Mouse (Mus musculus) hindbrain, embryonic 11.5 days (tissue): ENCODE data around the gene Mstn. TPM values are rescaled to one million over a fixed set of nuclear protein-coding genes. Genes with fewer than 3 reads are reported as not detected.
A peak's percentile ranks its signal among the peaks of the same experiment; 100 is the strongest.

Source experiments
- ATAC-seq: fragments of 200-750 bp; cut with Nextera tagmentation; 2 replicates; pipeline ENCODE4 v1.8.0; 2017; ENCODE audit warnings: mild to moderate bottlenecking, moderate TSS enrichment, moderate library complexity; ENCODE audit not compliant: low FRiP score
- DNase-seq: peaks from one replicate; pipeline ENCODE4 v3.0.0-alpha.2; 2015; ENCODE audit warnings: low spot score
- H3K27ac ChIP-seq: fragments of 300-500 bp; sonication (generic); 2 replicates; pipeline ENCODE4 v1.5.1; 2014; ENCODE audit warnings: mild to moderate bottlenecking, low read depth, low read length
- H3K27me3 ChIP-seq: fragments of 300-500 bp; sonication (generic); 2 replicates; pipeline ENCODE4 v1.6.1; 2014; ENCODE audit warnings: mild to moderate bottlenecking, low read length, moderate library complexity, mixed read lengths; ENCODE audit not compliant: control insufficient read depth, insufficient read depth
- H3K36me3 ChIP-seq: fragments of 300-500 bp; sonication (generic); 2 replicates; pipeline ENCODE4 v1.6.1; 2014; ENCODE audit warnings: mild to moderate bottlenecking, low read length, moderate library complexity, mixed read lengths; ENCODE audit not compliant: control insufficient read depth, insufficient read depth
- H3K4me1 ChIP-seq: fragments of 300-500 bp; sonication (generic); replicated peaks from 2 replicates; pipeline ENCODE4 v1.6.1; 2014; ENCODE audit warnings: low read length, mixed read lengths; ENCODE audit not compliant: control insufficient read depth, insufficient read depth
- H3K4me2 ChIP-seq: fragments of 300-500 bp; sonication (generic); replicated peaks from 2 replicates; pipeline ENCODE4 v1.6.1; 2014; ENCODE audit warnings: mild to moderate bottlenecking, low read depth, low read length
- H3K4me3 ChIP-seq: fragments of 300-500 bp; sonication (generic); 2 replicates; pipeline ENCODE4 v1.5.1; 2014; ENCODE audit warnings: low read depth, low read length
- H3K9ac ChIP-seq: fragments of 300-500 bp; sonication (generic); 2 replicates; pipeline ENCODE4 v1.6.1; 2014; ENCODE audit warnings: low read depth, low read length
- H3K9me3 ChIP-seq: fragments of 300-500 bp; sonication (generic); 2 replicates; pipeline ENCODE4 v1.6.1; 2016; ENCODE audit warnings: low read length; ENCODE audit not compliant: control insufficient read depth
- WGBS: fragments of 180-500 bp; shearing (Covaris S2); extraction: QIAGEN DNeasy Blood & Tissue Kit; methylation state at CpG from one replicate; pipeline ENCODE4 v1.1.7; 2014; 5-methylcytosine and 5-hydroxymethylcytosine counted together
- polyA plus RNA-seq: library from polyadenylated mRNA; unstranded; fragments of >200 nt; fragmentation: Nextera tagmentation; extraction: Ambion mirVana; gene quantifications from 2 replicates; pipeline ENCODE4 v1.2.1, GENCODE M21; 2014

The Mstn gene
- polyA plus RNA-seq, 1 experiment from 2014 or later: 1.5 TPM

- no peaks in the 10 kb centered on the region for H3K9me3 ChIP-seq
- H3K4me3 ChIP-seq: no peak overlapping the region
- DNase-seq (peak; percentile 78), ATAC-seq (peak; percentile 69)
- H3K36me3 ChIP-seq: no peaks in the 10 kb centered on the region
- H3K4me2 ChIP-seq: no peak overlapping the region
- 51% methylated on average over 9 of the region's 9 CpGs for WGBS
- H3K4me1 ChIP-seq: no peaks in the 10 kb centered on the region
- no peaks in the 10 kb centered on the region for H3K27me3 ChIP-seq
- H3K9ac ChIP-seq: no peak overlapping the region
- no peak overlapping the region for H3K27ac ChIP-seq
These were observed 8.1 kb upstream of the Mstn start for GRCm38 (mm10) chr1:53053087-53054022.

DNA sequence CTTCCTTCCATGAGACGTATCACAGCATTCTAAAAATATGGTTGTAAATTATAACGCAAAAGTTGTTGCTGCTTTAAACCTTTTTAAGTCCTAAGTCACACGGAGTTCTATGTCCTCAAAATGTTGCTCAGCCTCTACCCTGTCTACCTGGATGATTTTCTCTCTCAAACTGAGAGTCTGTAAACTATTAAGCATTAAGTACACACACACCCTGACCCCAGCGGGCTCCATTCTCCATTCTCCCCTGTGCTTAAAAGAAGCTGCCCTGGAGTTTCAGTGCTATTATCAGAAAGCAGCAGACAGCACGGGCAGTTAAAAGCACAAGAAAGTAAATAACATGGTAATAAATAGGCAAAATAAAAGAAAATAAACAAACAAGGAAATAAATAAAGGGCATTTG is 2.3 kb upstream of the Mstn start:
- no peak for ATAC-seq
- H3K36me3 ChIP-seq: no peaks in the 10 kb centered on the region
- no peak overlapping the region for H3K4me2 ChIP-seq
- H3K4me3 ChIP-seq: no peak overlapping the region
- H3K27me3 ChIP-seq: no peaks in the 10 kb centered on the region
- 0 out of 2 replicates have a peak, but pooled peaks cover 2% of the 10 kb centered on the region for H3K4me1 ChIP-seq
- DNase-seq: no peak
- H3K9ac ChIP-seq: no peak overlapping the region
- WGBS: 79% methylated on average over 5 of the region's 5 CpGs
- no peak overlapping the region for H3K27ac ChIP-seq
- no peaks in the 10 kb centered on the region for H3K9me3 ChIP-seq

DNA sequence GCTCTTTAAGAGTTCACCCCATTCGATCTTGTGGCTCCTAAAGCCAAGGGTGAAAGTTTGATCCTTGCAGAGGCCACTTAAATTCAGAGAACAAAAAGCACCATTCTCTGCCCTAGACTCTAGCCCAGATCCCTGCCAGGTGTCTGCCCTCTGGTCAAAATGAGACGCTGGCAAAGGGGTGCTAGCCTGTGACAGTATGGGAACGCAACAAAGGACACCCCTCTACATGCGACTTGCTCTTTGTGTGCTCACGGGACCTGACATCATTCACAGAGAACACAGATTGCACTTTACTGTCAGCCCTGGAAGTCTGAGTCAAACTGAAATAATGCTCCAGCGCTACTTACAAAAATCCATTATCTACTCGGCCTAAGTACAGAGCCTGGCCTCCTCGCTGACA is 941 bp upstream of the Mstn start:
- ATAC-seq: 0 out of 2 replicates have a peak, but pooled peaks have one; percentile 45
- H3K27ac ChIP-seq: no peak overlapping the region
- H3K36me3 ChIP-seq: no peaks in the 10 kb centered on the region
- H3K9ac ChIP-seq: no peak overlapping the region
- H3K9me3 ChIP-seq: no peaks in the 10 kb centered on the region
- no peak for DNase-seq
- WGBS: 58% methylated on average over 8 of the region's 8 CpGs
- no peak overlapping the region for H3K4me3 ChIP-seq
- no peak overlapping the region for H3K4me2 ChIP-seq
- 0 out of 2 replicates have a peak, but pooled peaks cover 2% of the 10 kb centered on the region for H3K4me1 ChIP-seq
- no peaks in the 10 kb centered on the region for H3K27me3 ChIP-seq

GRCm38 (mm10) chr1:53061871-53062608 is 600 bp downstream of the Mstn start:
- no peaks in the 10 kb centered on the region for H3K27me3 ChIP-seq
- WGBS: 76% methylated on average over 13 of the region's 13 CpGs
- no peak overlapping the region for H3K4me2 ChIP-seq
- H3K9ac ChIP-seq: no peak overlapping the region
- no peaks in the 10 kb centered on the region for H3K36me3 ChIP-seq
- no peak overlapping the region for H3K27ac ChIP-seq
- 0 out of 2 replicates have a peak, but pooled peaks cover 2% of the 10 kb centered on the region for H3K4me1 ChIP-seq
- DNase-seq (no peak), ATAC-seq (no peak)
- no peaks in the 10 kb centered on the region for H3K9me3 ChIP-seq
- no peak overlapping the region for H3K4me3 ChIP-seq

- ATAC-seq (no peak), DNase-seq (no peak)
- H3K36me3 ChIP-seq: no peaks in the 10 kb centered on the region
- H3K9me3 ChIP-seq: no peaks in the 10 kb centered on the region
- H3K27me3 ChIP-seq: no peaks in the 10 kb centered on the region
- no peak overlapping the region for H3K27ac ChIP-seq
- 0 out of 2 replicates have a peak, but pooled peaks cover 2% of the 10 kb centered on the region for H3K4me1 ChIP-seq
- no peak overlapping the region for H3K4me2 ChIP-seq
- H3K4me3 ChIP-seq: no peak overlapping the region
- no peak overlapping the region for H3K9ac ChIP-seq
- WGBS: 88% methylated on average over 4 of the region's 4 CpGs
These were observed 2.5 kb downstream of the Mstn start for GRCm38 (mm10) chr1:53063921-53064320.

- WGBS: 81% methylated on average over 5 of the region's 5 CpGs
- H3K4me1 ChIP-seq: no peaks in the 10 kb centered on the region
- no peak overlapping the region for H3K27ac ChIP-seq
- no peaks in the 10 kb centered on the region for H3K36me3 ChIP-seq
- no peak for DNase-seq
- no peaks in the 10 kb centered on the region for H3K27me3 ChIP-seq
- no peak for ATAC-seq
- H3K4me2 ChIP-seq: no peak overlapping the region
- H3K9me3 ChIP-seq: no peaks in the 10 kb centered on the region
- no peak overlapping the region for H3K4me3 ChIP-seq
- H3K9ac ChIP-seq: no peak overlapping the region
These were observed 8.5 kb downstream of the Mstn start for GRCm38 (mm10) chr1:53069726-53070514.

GRCm38 (mm10) chr1:53070664-53071175 is 9.3 kb downstream of the Mstn start:
- no peak overlapping the region for H3K9ac ChIP-seq
- no peak overlapping the region for H3K4me2 ChIP-seq
- no peak for ATAC-seq
- no peak overlapping the region for H3K4me3 ChIP-seq
- H3K4me1 ChIP-seq: no peaks in the 10 kb centered on the region
- WGBS: 84% methylated on average over 1 of the region's 1 CpGs
- no peak overlapping the region for H3K27ac ChIP-seq
- H3K9me3 ChIP-seq: no peaks in the 10 kb centered on the region
- DNase-seq: no peak
- H3K27me3 ChIP-seq: no peaks in the 10 kb centered on the region
- no peaks in the 10 kb centered on the region for H3K36me3 ChIP-seq

DNA sequence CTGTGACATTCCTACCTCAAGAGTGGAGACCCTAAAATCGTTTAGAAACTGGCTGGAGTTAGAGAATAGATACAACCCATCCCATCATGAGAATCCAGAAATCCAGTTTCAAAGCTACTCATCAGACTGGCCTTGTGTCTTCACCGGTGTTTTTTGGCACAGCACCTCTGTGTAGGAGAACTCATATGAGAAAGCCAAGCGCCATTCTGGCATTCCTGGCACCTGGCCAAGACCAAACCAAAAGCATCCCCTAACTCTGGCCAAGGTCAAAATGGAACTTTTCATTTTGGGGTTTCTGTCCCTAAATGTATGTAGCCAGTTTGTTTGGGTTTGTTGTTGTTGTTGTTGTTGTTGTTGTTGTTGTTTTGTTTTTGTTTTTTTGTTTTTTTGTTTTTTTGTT is 15.2 kb downstream of the Mstn start:
- no peak for ATAC-seq
- Histone ChIP-seq H3K27ac (no peak overlapping the region), H3K36me3 (no peaks in the 10 kb centered on the region), H3K9me3 (no peaks in the 10 kb centered on the region), H3K4me3 (no peak overlapping the region), H3K4me2 (no peak overlapping the region), H3K4me1 (no peaks in the 10 kb centered on the region), H3K27me3 (no peaks in the 10 kb centered on the region), H3K9ac (no peak overlapping the region)
- DNase-seq: no peak
- 87% methylated on average over 3 of the region's 3 CpGs for WGBS
